Mouse (Mus musculus): ENCODE results near the gene Ppbp. TPM values are rescaled to one million over a fixed set of nuclear protein-coding genes. Genes with fewer than 3 reads are reported as not detected.

The Ppbp gene
- total RNA-seq (2023; ENCODE audit: inconsistent age): 2.0 to 2.9 TPM (median 2.7 TPM) in 4 replicates

DNA sequence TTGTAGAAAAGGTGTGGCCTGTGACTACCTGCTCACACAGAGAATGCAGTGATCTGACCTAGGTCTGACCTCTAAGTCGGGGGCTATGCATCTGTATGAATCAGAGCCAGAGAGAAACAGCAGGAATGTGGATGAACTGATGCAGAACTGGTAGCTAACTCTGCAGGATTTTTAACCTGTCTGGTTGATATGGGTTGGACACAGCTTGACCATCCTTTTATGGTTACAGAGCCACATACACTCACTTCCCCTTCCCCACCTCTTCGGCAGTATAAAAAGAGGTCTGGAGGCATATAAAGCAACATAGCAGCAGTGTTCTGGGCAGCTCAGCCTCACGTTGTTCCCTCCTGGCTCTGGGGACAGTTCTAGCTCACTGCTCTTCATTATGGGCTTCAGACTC, at the start of gene Ppbp:
Ppbp (plus strand) TSS at position 301 of the 400 bp plus-strand sequence.

GRCm38 (mm10) chr5:90759077-90760065, 8.9 kb upstream of the Ppbp start, which contains the start of gene Cxcl5:
Cxcl5 (plus strand) TSS chr5:90759360.

GRCm38 (mm10) chr5:90771880-90772653, 3.7 kb downstream of the Ppbp start, which contains the start of gene Pf4:
Pf4 (plus strand) TSS chr5:90772435.

GRCm38 (mm10) chr5:90785659-90786588, 17.6 kb downstream of the Ppbp start, which contains the start of gene Cxcl3:
Cxcl3 (plus strand) TSS chr5:90786103.

DNA sequence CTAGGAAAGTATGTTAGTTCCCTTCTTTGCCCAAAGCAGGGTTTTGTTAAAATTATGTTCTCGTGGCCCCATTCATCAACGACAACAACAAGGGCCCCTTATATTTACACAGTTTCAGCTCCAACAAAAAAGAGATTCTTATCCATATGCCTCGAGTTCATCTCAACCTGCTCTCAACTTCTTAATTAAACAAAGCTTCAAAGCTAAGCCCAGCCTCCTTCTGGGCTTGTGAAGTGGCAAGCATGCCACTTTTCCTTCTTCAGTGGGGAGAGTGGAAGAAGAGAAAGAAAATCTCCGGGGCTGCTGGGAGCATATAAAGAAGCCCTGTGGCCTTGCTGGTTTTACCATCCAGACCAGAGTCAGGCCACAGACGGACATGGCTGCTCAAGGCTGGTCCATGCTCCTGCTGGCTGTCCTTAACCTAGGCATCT, 25.9 kb downstream of the Ppbp start, which contains the start of gene Cxcl15:
Cxcl15 (plus strand) TSS at position 340 of the 431 bp plus-strand sequence.

Other genes starting within 250 kb of the Ppbp start
- not detected in 4 replicates for gene Afm, start 249.6 kb upstream of the Ppbp start, total RNA-seq (2023; ENCODE audit: inconsistent age)
- gene 5830473C10Rik, start 207.4 kb upstream of the Ppbp start, total RNA-seq (2023; ENCODE audit: inconsistent age): not detected in 4 replicates
- 2.4 to 4.6 TPM (median 3.2 TPM) in 4 replicates for gene Rassf6, start 127.9 kb upstream of the Ppbp start, total RNA-seq (2023; ENCODE audit: inconsistent age)
- not detected in 4 replicates for gene Cxcl5, start 9.2 kb upstream of the Ppbp start, total RNA-seq (2023; ENCODE audit: inconsistent age)
- gene Pf4, start 3.9 kb downstream of the Ppbp start, total RNA-seq (2023; ENCODE audit: inconsistent age): 1.8 to 4.0 TPM in 2 of 4 replicates, not detected in the others
- not detected in 4 replicates for gene Cxcl3, start 17.6 kb downstream of the Ppbp start, total RNA-seq (2023; ENCODE audit: inconsistent age)
- not detected in 4 replicates for gene Cxcl15, start 26.0 kb downstream of the Ppbp start, total RNA-seq (2023; ENCODE audit: inconsistent age)
- gene Cxcl1, start 122.7 kb downstream of the Ppbp start, total RNA-seq (2023; ENCODE audit: inconsistent age): not detected in 4 replicates
- 0.48 to 0.67 TPM (median 0.55 TPM) in 3 of 4 replicates, not detected in the other for gene Cxcl2, start 135.4 kb downstream of the Ppbp start, total RNA-seq (2023; ENCODE audit: inconsistent age)
- 1.5 to 4.2 TPM (median 2.2 TPM) in 4 replicates for gene Mthfd2l, start 162.6 kb downstream of the Ppbp start, total RNA-seq (2023; ENCODE audit: inconsistent age)

Measured in B cell, adult (primary cell).